Mouse (Mus musculus) liver, embryonic 13.5 days (tissue): Measurements from ENCODE around the gene Dhodh. TPM values are rescaled to one million over a fixed set of nuclear protein-coding genes. Genes with fewer than 3 reads are reported as not detected.

ENCODE experiments used
- ATAC-seq: fragments of 200-750 bp; cut with Nextera tagmentation; 2 replicates; pipeline ENCODE4 v1.8.0; 2017; ENCODE audit warnings: low read depth, mild to moderate bottlenecking, moderate number of reproducible peaks, moderate library complexity
- DNase-seq: peaks from one replicate; pipeline ENCODE4 v3.0.0; 2022
- H3K27ac ChIP-seq: fragments of 300-500 bp; sonication (generic); 2 replicates; pipeline ENCODE4 v1.5.1; 2015; ENCODE audit warnings: moderate library complexity, mild to moderate bottlenecking, inconsistent platforms
- H3K27me3 ChIP-seq: fragments of 300-500 bp; sonication (generic); 2 replicates; pipeline ENCODE4 v1.6.1; 2015; ENCODE audit warnings: mild to moderate bottlenecking, inconsistent platforms
- H3K36me3 ChIP-seq: fragments of 300-500 bp; sonication (generic); 2 replicates; pipeline ENCODE4 v1.6.1; 2015; ENCODE audit warnings: mild to moderate bottlenecking, inconsistent platforms
- H3K4me1 ChIP-seq: fragments of 300-500 bp; sonication (generic); replicated peaks from 2 replicates; pipeline ENCODE4 v1.6.1; 2015; ENCODE audit warnings: inconsistent platforms
- H3K4me2 ChIP-seq: fragments of 300-500 bp; sonication (generic); 2 replicates; pipeline ENCODE4 v1.6.1; 2015; ENCODE audit warnings: inconsistent platforms, mild to moderate bottlenecking, moderate library complexity
- H3K4me3 ChIP-seq: fragments of 300-500 bp; sonication (generic); replicated peaks from 2 replicates; pipeline ENCODE4 v1.5.1; 2015; ENCODE audit warnings: mild to moderate bottlenecking, inconsistent platforms
- H3K9ac ChIP-seq: fragments of 300-500 bp; sonication (generic); 2 replicates; pipeline ENCODE4 v1.6.1; 2015; ENCODE audit warnings: mild to moderate bottlenecking, inconsistent platforms
- H3K9me3 ChIP-seq: fragments of 300-500 bp; sonication (generic); replicated peaks from 2 replicates; pipeline ENCODE4 v1.6.1; 2016; ENCODE audit warnings: inconsistent platforms
- WGBS: fragments of 180-500 bp; shearing (Covaris S2); methylation state at CpG from one replicate; pipeline ENCODE4 v1.1.7; 2015; ENCODE audit not compliant: insufficient replicate concordance; 5-methylcytosine and 5-hydroxymethylcytosine counted together
- polyA plus RNA-seq: library from polyadenylated mRNA; unstranded; fragments of >200 nt; fragmentation: Nextera tagmentation; extraction: Ambion mirVana; gene quantifications from 2 replicates; pipeline ENCODE4 v1.2.1, GENCODE M21; 2015

Gene Dhodh
- polyA plus RNA-seq, 1 experiment from 2014 or later = 25.9 TPM

DNA sequence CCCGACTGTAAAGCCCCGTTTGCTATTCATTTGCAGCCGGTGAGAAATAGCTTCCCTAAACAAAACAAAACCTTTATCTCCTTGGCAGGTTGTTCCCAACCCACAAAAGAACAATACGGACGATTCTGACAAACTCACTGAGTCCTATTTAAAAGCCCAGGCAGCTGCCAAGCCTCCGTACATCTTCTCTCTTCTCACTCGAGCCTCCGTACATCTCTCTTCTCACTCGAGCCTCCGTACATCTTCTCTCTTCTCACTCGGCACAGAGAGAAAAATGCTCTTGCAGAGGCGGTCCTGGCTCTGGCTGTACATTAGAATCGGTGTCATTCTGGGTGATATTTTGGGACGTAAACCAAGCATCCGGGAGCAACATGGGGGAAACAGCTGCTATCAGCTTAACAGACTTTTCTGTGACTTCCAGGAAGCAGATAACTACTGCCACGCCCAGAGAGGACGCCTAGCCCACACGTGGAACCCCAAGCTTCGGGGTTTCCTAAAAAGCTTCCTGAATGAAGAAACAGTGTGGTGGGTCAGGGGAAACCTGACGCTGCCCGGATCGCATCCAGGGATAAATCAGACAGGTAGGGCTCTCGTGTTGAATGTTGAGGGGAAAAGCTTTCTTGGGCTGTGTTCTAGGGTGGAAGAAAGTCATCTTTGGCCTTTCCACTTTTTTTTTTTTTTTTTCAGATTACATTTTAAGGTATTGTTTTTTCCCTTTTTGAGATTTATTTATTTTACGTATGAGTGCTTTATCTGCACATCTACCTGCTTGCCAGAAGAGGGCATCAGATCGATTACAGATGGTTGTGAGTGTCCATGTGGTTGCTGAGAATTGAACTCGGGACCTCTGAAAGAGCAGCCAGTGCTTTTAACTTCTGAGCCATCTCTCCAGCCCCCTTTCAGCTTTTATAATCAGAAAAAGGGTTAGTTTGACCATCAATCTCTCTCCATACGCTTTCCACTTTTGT is 6.1 kb upstream of the Dhodh start, which contains the start of gene Pkd1l3:
Gene Pkd1l3 (plus strand): TSS at position 275 of the 968 bp plus-strand sequence.
- peak within 1 kb of the TSS; percentile 50 for H3K9ac ChIP-seq
- peak; percentile 42 for DNase-seq
- H3K36me3 ChIP-seq = no peaks in the 10 kb centered on the region
- peak within 1 kb of the TSS; percentile 34; the same call in 1 of the 2 replicates for H3K27ac ChIP-seq
- H3K4me3 ChIP-seq = peak within 1 kb of the TSS; percentile 55
- H3K4me1 ChIP-seq = peaks cover 24% of the 10 kb centered on the region
- 12% methylated on average over 27 of the region's 27 CpGs for WGBS
- H3K27me3 ChIP-seq = no peaks in the 10 kb centered on the region
- 0 out of 2 replicates have a peak, but pooled peaks cover 2% of the 10 kb centered on the region for H3K9me3 ChIP-seq
- ATAC-seq = peak; percentile 78
- peak within 1 kb of the TSS; percentile 70 for H3K4me2 ChIP-seq

GRCm38 (mm10) chr8:109609153-109609502 is 655 bp upstream of the Dhodh start:
- Histone ChIP-seq H3K4me3 (peak overlapping the region; percentile 70), H3K4me1 (peaks cover 35% of the 10 kb centered on the region), H3K27me3 (no peaks in the 10 kb centered on the region), H3K9ac (peak overlapping the region; percentile 82), H3K27ac (peak overlapping the region; percentile 97), H3K4me2 (peak overlapping the region; percentile 86), H3K36me3 (peaks cover 16% of the 10 kb centered on the region), H3K9me3 (no peaks in the 10 kb centered on the region)
- DNase-seq (no peak), ATAC-seq (no peak)
- 12% methylated on average over 5 of the region's 5 CpGs for WGBS

- Histone ChIP-seq H3K4me1 (peaks cover 27% of the 10 kb centered on the region), H3K27ac (peak overlapping the region; percentile 97; the same call in 1 of the 2 replicates), H3K36me3 (peaks cover 30% of the 10 kb centered on the region), H3K4me2 (peak overlapping the region; percentile 86), H3K9ac (peak overlapping the region; percentile 82), H3K9me3 (no peaks in the 10 kb centered on the region), H3K4me3 (peak overlapping the region; percentile 70), H3K27me3 (no peaks in the 10 kb centered on the region)
- peak; percentile 17 for DNase-seq
- ATAC-seq = no peak
- 5% methylated on average over 12 of the region's 12 CpGs for WGBS
These were observed 823 bp downstream of the Dhodh start for GRCm38 (mm10) chr8:109607650-109608049.

DNA sequence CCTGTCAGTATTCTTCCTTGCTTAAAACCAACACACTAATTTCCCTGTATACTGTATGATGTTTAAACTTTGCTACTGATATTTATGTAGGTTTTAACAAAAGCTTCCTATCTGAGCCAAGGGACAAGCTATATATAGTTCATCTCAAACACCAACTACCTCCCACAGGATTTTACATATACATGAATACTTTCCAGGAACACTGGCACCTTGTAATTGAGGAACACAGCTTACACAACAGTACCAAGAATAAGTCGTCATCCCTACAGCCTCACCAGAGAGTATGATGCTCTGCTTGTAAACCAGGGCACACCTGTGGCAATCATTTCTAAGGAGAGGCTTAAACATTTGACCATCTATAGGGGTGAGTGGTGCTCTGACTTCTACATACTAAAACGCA is 1.7 kb downstream of the Dhodh start:
- Histone ChIP-seq H3K27ac (no peak overlapping the region), H3K36me3 (peaks cover 37% of the 10 kb centered on the region), H3K4me3 (no peak overlapping the region), H3K27me3 (no peaks in the 10 kb centered on the region), H3K4me1 (peaks cover 27% of the 10 kb centered on the region), H3K4me2 (peak overlapping the region; percentile 14; the same call in 1 of the 2 replicates), H3K9me3 (no peaks in the 10 kb centered on the region), H3K9ac (no peak overlapping the region)
- DNase-seq (no peak), ATAC-seq (no peak)
- WGBS = 68% methylated on average over 2 of the region's 2 CpGs

DNA sequence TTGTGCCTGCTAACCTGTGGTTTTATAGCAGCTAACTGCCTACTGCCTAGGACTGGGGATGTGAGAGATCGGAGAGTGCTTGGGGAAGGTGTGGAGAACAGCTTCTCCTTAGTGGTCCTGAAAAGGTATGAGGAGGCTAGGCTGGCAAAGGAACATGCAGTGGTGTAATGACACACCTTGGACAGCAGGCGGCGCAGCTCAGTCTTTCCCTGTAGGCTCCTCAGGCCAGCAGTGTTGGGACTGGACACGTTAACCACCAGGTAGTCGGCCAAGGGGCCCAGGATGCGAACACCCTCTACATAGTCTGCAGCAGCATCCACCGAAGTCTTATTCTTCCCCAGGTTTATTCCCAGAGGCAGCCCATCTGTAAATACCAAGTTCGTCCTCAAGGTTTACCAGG is 12.6 kb downstream of the Dhodh start:
- H3K4me1 ChIP-seq = 0 out of 2 replicates have a peak, but pooled peaks cover 4% of the 10 kb centered on the region
- H3K27ac ChIP-seq = no peak overlapping the region
- ATAC-seq = peak; percentile 47; the same call in 1 of the 2 replicates
- H3K9ac ChIP-seq = no peak overlapping the region
- no peaks in the 10 kb centered on the region for H3K27me3 ChIP-seq
- H3K9me3 ChIP-seq = no peaks in the 10 kb centered on the region
- peak; percentile 44 for DNase-seq
- WGBS = 43% methylated on average over 8 of the region's 8 CpGs
- H3K4me3 ChIP-seq = no peak overlapping the region
- H3K36me3 ChIP-seq = peaks cover 54% of the 10 kb centered on the region
- no peak overlapping the region for H3K4me2 ChIP-seq

DNA sequence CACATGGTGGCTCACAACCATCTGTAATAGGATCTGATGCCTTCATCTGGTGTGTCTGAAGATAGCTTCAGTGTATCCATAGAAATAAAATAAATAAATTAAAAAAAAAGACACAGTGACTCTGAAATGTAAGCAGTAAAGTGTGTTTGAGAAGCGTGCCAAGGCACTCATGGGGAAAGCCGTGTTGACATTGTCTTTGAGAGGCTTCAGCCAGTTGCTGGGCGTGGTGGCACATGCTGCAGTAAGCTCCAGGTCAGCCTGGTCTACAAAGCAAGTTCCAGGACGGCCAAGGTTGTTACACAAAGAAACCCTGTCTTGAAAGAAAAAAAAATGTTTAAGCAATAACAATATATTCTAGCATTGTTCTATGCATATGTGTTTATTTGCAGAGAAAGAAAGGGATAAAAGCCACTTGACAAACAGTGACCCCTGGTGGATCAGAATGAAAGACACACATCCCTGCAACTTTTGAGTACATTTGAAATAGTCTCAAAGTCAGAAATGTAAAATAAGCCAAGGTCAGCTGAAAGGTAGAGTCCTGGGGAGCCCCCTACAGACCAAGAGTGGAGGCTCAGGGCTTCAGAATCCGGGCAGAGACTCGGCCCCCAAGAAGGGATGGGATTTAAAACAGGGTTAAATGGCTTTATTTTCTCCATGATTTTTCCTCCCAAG is 15.2 kb downstream of the Dhodh start:
- Histone ChIP-seq H3K9me3 (no peaks in the 10 kb centered on the region), H3K27me3 (no peaks in the 10 kb centered on the region), H3K4me1 (0 out of 2 replicates have a peak, but pooled peaks cover 4% of the 10 kb centered on the region), H3K9ac (no peak overlapping the region), H3K4me2 (no peak overlapping the region), H3K27ac (no peak overlapping the region), H3K4me3 (no peak overlapping the region), H3K36me3 (peaks cover 42% of the 10 kb centered on the region)
- ATAC-seq (no peak), DNase-seq (no peak)
- 68% methylated on average over 6 of the region's 6 CpGs for WGBS

GRCm38 (mm10) chr8:109592164-109592563 is 16.3 kb downstream of the Dhodh start:
- DNase-seq (no peak), ATAC-seq (no peak)
- H3K4me3 ChIP-seq = no peak overlapping the region
- 0 out of 2 replicates have a peak, but pooled peaks cover 4% of the 10 kb centered on the region for H3K4me1 ChIP-seq
- H3K4me2 ChIP-seq = no peak overlapping the region
- H3K9me3 ChIP-seq = no peaks in the 10 kb centered on the region
- H3K27ac ChIP-seq = no peak overlapping the region
- no peaks in the 10 kb centered on the region for H3K27me3 ChIP-seq
- H3K36me3 ChIP-seq = peaks cover 39% of the 10 kb centered on the region
- 75% methylated on average over 5 of the region's 5 CpGs for WGBS
- no peak overlapping the region for H3K9ac ChIP-seq

DNA sequence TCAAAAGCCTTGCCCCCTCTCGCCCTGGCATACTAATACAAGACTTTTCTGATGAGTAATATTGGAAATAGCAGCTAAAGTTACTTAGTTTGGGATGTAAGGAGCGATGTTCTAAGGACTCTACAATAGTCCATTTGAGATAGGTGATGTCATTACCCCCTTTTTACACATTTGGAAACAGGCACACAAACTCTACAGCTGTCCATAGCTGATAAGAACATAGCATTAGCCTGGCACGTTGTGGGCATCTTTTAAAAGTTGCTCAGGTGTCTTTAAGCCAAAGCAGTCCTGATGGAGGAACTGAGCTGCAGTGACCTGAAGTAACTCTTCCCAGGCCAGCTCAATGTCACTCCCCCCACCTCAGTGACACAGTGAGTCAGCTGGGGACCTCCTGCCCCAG is 17.1 kb downstream of the Dhodh start:
- ATAC-seq (no peak), DNase-seq (no peak)
- H3K4me2 ChIP-seq = no peak overlapping the region
- H3K27ac ChIP-seq = no peak overlapping the region
- H3K9me3 ChIP-seq = no peaks in the 10 kb centered on the region
- no peak overlapping the region for H3K9ac ChIP-seq
- peaks cover 38% of the 10 kb centered on the region for H3K36me3 ChIP-seq
- 0 out of 2 replicates have a peak, but pooled peaks cover 4% of the 10 kb centered on the region for H3K4me1 ChIP-seq
- 51% methylated on average over 3 of the region's 3 CpGs for WGBS
- H3K27me3 ChIP-seq = no peaks in the 10 kb centered on the region
- H3K4me3 ChIP-seq = no peak overlapping the region

- H3K27ac ChIP-seq = no peak overlapping the region
- H3K36me3 ChIP-seq = peaks cover 38% of the 10 kb centered on the region
- no peak overlapping the region for H3K9ac ChIP-seq
- ATAC-seq = no peak
- H3K9me3 ChIP-seq = no peaks in the 10 kb centered on the region
- H3K4me3 ChIP-seq = no peak overlapping the region
- no peak for DNase-seq
- H3K4me1 ChIP-seq = 0 out of 2 replicates have a peak, but pooled peaks cover 4% of the 10 kb centered on the region
- WGBS = 83% methylated on average over 9 of the region's 9 CpGs
- no peaks in the 10 kb centered on the region for H3K27me3 ChIP-seq
- no peak overlapping the region for H3K4me2 ChIP-seq
These were observed 17.6 kb downstream of the Dhodh start for GRCm38 (mm10) chr8:109590901-109591300.

DNA sequence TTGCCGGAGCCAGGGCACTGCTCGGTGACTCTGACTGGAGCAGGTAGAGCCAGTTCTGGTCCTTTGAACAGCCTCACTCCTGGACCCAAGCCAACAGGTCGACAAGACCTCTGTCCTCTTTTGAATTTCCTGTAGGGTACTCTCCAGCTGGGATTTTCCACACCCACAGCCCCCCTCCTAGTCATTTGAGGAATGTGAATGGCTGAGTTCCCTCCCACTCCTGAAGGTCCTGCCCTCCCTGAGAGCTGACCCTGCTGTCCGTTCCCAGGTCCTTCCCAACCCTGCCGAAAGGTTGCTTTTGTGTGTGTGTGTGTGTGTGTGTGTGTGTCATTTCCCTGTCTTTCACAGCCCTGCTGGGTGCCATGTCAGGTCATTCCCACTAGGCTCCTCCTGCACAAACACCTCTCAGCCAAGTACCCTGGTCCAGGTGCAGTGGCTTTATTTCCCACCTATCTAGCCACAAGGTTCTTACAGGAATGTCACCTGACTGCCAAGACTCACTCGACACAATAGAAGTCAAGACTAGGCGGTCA is 21.4 kb downstream of the Dhodh start:
- DNase-seq = no peak

DNA sequence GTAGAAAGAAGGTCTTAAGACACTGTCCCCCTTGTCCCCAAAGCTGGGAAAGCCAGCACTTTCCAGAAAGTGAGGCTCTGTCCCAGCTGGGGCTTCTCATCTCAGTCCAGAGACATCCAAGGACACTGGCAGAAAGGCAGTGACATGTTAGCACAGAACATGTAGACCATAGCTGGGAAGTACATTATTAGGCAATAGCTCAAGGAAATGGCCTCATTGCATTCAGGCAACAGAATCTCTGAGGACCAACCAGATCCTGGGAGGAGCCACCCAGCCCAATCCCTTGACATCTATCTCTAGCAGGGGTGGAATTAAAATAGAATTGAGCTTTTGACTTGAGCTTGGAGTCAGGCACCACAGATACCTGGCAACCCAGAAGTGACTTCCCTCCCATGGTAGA is 22.8 kb downstream of the Dhodh start:
- no peaks in the 10 kb centered on the region for H3K36me3 ChIP-seq
- no peak overlapping the region for H3K27ac ChIP-seq
- ATAC-seq (no peak), DNase-seq (no peak)
- no peak overlapping the region for H3K9ac ChIP-seq
- H3K27me3 ChIP-seq = no peaks in the 10 kb centered on the region
- no peak overlapping the region for H3K4me2 ChIP-seq
- H3K4me3 ChIP-seq = no peak overlapping the region
- H3K9me3 ChIP-seq = no peaks in the 10 kb centered on the region
- 0 out of 2 replicates have a peak, but pooled peaks cover 3% of the 10 kb centered on the region for H3K4me1 ChIP-seq

More for the DNA sequence above, 21.4 kb downstream of the Dhodh start:
- 53% methylated on average over 7 of the region's 7 CpGs for WGBS
- peak; percentile 61 for ATAC-seq
- 0 out of 2 replicates have a peak, but pooled peaks cover 4% of the 10 kb centered on the region for H3K4me1 ChIP-seq
- no peak overlapping the region for H3K27ac ChIP-seq
- no peak overlapping the region for H3K4me3 ChIP-seq
- H3K4me2 ChIP-seq = no peak overlapping the region
- peaks cover 5% of the 10 kb centered on the region for H3K36me3 ChIP-seq
- no peaks in the 10 kb centered on the region for H3K27me3 ChIP-seq
- H3K9me3 ChIP-seq = no peaks in the 10 kb centered on the region
- no peak overlapping the region for H3K9ac ChIP-seq
